Mouse (Mus musculus): ENCODE results near the gene Prr3. TPM values are rescaled to one million over a fixed set of nuclear protein-coding genes. Genes with fewer than 3 reads are reported as not detected.
"Not testable (repeated sequence)": the region's sequence is repeated elsewhere in the genome, so short reads cannot be mapped to it uniquely, and the experiment has no call there.

The Prr3 gene
- polyA plus RNA-seq, 2 experiments = 4.5 to 6.3 TPM

- Histone ChIP-seq H3K4me1 (replicated peaks; ENCODE audit: control insufficient read depth in 2 of 2, insufficient read depth in 2 of 2, low read length in 1 of 2) (no peaks in the 10 kb centered on the region), H3K27ac (no peak overlapping the region), H3K9ac (replicated peaks) (no peak overlapping the region), H3K27me3 (ENCODE audit: control insufficient read depth, insufficient read depth, low read length) (no peaks in the 10 kb centered on the region), H3K4me3 (ENCODE audit: insufficient read depth in 1 of 2, low read depth in 2 of 2, low read length in 2 of 2) (no peak overlapping the region), H3K4me2 (ENCODE audit: low read depth) (no peak overlapping the region), H3K9me3 (ENCODE audit: control insufficient read depth, low read length) (no peaks in the 10 kb centered on the region), H3K36me3 (replicated peaks; ENCODE audit: control insufficient read depth, insufficient read depth, low read depth) (peaks cover 74% of the 10 kb centered on the region)
- TF ChIP-seq EP300 (IDR thresholded peaks at IDR 0.05; ENCODE audit: low read depth) (no peak), CTCF (IDR thresholded peaks at IDR 0.05; ENCODE audit: low read depth) (no peak)
- no peak for ATAC-seq (ENCODE audit: insufficient read depth)
- DNase-seq (ENCODE audit: low read depth in 3 of 3, low spot score in 3 of 3) = no peak
- 91% methylated on average over 15 of the region's 15 CpGs for WGBS (ENCODE audit: insufficient replicate concordance)
Observed at GRCm38 (mm10) chr17:35958533-35959223, 21.4 kb downstream of the Prr3 start.

GRCm38 (mm10) chr17:35954665-35955064 is 25.4 kb downstream of the Prr3 start:
- Histone ChIP-seq H3K27me3 (ENCODE audit: control insufficient read depth, insufficient read depth, low read length) (no peaks in the 10 kb centered on the region), H3K27ac (no peak overlapping the region), H3K4me1 (replicated peaks; ENCODE audit: control insufficient read depth in 2 of 2, insufficient read depth in 2 of 2, low read length in 1 of 2) (no peaks in the 10 kb centered on the region), H3K36me3 (replicated peaks; ENCODE audit: control insufficient read depth, insufficient read depth, low read depth) (peaks cover 35% of the 10 kb centered on the region), H3K4me2 (ENCODE audit: low read depth) (no peak overlapping the region), H3K4me3 (ENCODE audit: insufficient read depth in 1 of 2, low read depth in 2 of 2, low read length in 2 of 2) (no peak overlapping the region), H3K9ac (replicated peaks) (no peak overlapping the region), H3K9me3 (ENCODE audit: control insufficient read depth, low read length) (no peaks in the 10 kb centered on the region)
- DNase-seq (ENCODE audit: low read depth in 3 of 3, low spot score in 3 of 3) (no peak), ATAC-seq (ENCODE audit: insufficient read depth) (no peak)
- 68% methylated on average over 8 of the region's 8 CpGs for WGBS (ENCODE audit: insufficient replicate concordance)
- no peak for TF ChIP-seq EP300 (IDR thresholded peaks at IDR 0.05; ENCODE audit: low read depth)
- no peak for TF ChIP-seq CTCF (IDR thresholded peaks at IDR 0.05; ENCODE audit: low read depth)

GRCm38 (mm10) chr17:35952559-35952958 is 27.5 kb downstream of the Prr3 start:
- not testable (repeated sequence) for H3K4me2 ChIP-seq (ENCODE audit: low read depth); H3K27me3 ChIP-seq (ENCODE audit: control insufficient read depth, insufficient read depth, low read length); H3K27ac ChIP-seq; H3K4me3 ChIP-seq (ENCODE audit: insufficient read depth in 1 of 2, low read depth in 2 of 2, low read length in 2 of 2); H3K9ac ChIP-seq (replicated peaks); H3K9me3 ChIP-seq (ENCODE audit: control insufficient read depth, low read length); ATAC-seq (ENCODE audit: insufficient read depth); DNase-seq (ENCODE audit: low read depth in 3 of 3, low spot score in 3 of 3); H3K4me1 ChIP-seq (replicated peaks; ENCODE audit: control insufficient read depth in 2 of 2, insufficient read depth in 2 of 2, low read length in 1 of 2)
- 55% methylated on average over 2 of the region's 3 CpGs for WGBS (ENCODE audit: insufficient replicate concordance)
- peaks cover 14% of the 10 kb centered on the region for H3K36me3 ChIP-seq (replicated peaks; ENCODE audit: control insufficient read depth, insufficient read depth, low read depth)

GRCm38 (mm10) chr17:35950946-35951345 is 29.1 kb downstream of the Prr3 start:
- not testable (repeated sequence) for H3K27me3 ChIP-seq (ENCODE audit: control insufficient read depth, insufficient read depth, low read length); DNase-seq (ENCODE audit: low read depth in 3 of 3, low spot score in 3 of 3); H3K4me2 ChIP-seq (ENCODE audit: low read depth); H3K4me1 ChIP-seq (replicated peaks; ENCODE audit: control insufficient read depth in 2 of 2, insufficient read depth in 2 of 2, low read length in 1 of 2); H3K4me3 ChIP-seq (ENCODE audit: insufficient read depth in 1 of 2, low read depth in 2 of 2, low read length in 2 of 2); H3K9ac ChIP-seq (replicated peaks); H3K36me3 ChIP-seq (replicated peaks; ENCODE audit: control insufficient read depth, insufficient read depth, low read depth); H3K9me3 ChIP-seq (ENCODE audit: control insufficient read depth, low read length); H3K27ac ChIP-seq; ATAC-seq (ENCODE audit: insufficient read depth)

GRCm38 (mm10) chr17:35939941-35940340 is 40.1 kb downstream of the Prr3 start:
- DNase-seq (ENCODE audit: low read depth in 3 of 3, low spot score in 3 of 3) (no peak), ATAC-seq (ENCODE audit: insufficient read depth) (no peak)
- TF ChIP-seq CTCF (IDR thresholded peaks at IDR 0.05; ENCODE audit: low read depth) = no peak
- H3K9me3 ChIP-seq (ENCODE audit: control insufficient read depth, low read length) = no peaks in the 10 kb centered on the region
- H3K9ac ChIP-seq (replicated peaks) = no peak overlapping the region
- H3K36me3 ChIP-seq (replicated peaks; ENCODE audit: control insufficient read depth, insufficient read depth, low read depth) = no peaks in the 10 kb centered on the region
- no peaks in the 10 kb centered on the region for H3K27me3 ChIP-seq (ENCODE audit: control insufficient read depth, insufficient read depth, low read length)
- no peak overlapping the region for H3K4me2 ChIP-seq (ENCODE audit: low read depth)
- H3K4me3 ChIP-seq (ENCODE audit: insufficient read depth in 1 of 2, low read depth in 2 of 2, low read length in 2 of 2) = no peak overlapping the region
- no peak overlapping the region for H3K27ac ChIP-seq
- H3K4me1 ChIP-seq (replicated peaks; ENCODE audit: control insufficient read depth in 2 of 2, insufficient read depth in 2 of 2, low read length in 1 of 2) = no peaks in the 10 kb centered on the region
- WGBS (ENCODE audit: insufficient replicate concordance) = 50% methylated on average over 1 of the region's 1 CpGs

All from liver, embryonic 14.5 days (tissue).